Mouse (Mus musculus) embryonic facial prominence, embryonic 12.5 days (tissue): ENCODE results near the gene Ubtd2. TPM values are rescaled to one million over a fixed set of nuclear protein-coding genes. Genes with fewer than 3 reads are reported as not detected.

Source experiments
- ATAC-seq: fragments of 200-750 bp; cut with Nextera tagmentation; 2 replicates; pipeline ENCODE4 v1.8.0; 2017; ENCODE audit not compliant: insufficient number of reproducible peaks, insufficient read depth, low FRiP score, low TSS enrichment
- H3K27ac ChIP-seq: fragments of 300-500 bp; sonication (generic); 2 replicates; pipeline ENCODE4 v1.5.1; 2016; ENCODE audit warnings: mild to moderate bottlenecking
- H3K27me3 ChIP-seq: fragments of 300-500 bp; sonication (generic); 2 replicates; pipeline ENCODE4 v1.6.1; 2016; ENCODE audit warnings: mild to moderate bottlenecking, moderate library complexity
- H3K36me3 ChIP-seq: fragments of 300-500 bp; sonication (generic); 2 replicates; pipeline ENCODE4 v1.6.1; 2016; ENCODE audit warnings: mild to moderate bottlenecking
- H3K4me1 ChIP-seq: fragments of 300-500 bp; sonication (generic); 2 replicates; pipeline ENCODE4 v1.6.1; 2016
- H3K4me2 ChIP-seq: fragments of 300-500 bp; sonication (generic); replicated peaks from 2 replicates; pipeline ENCODE4 v1.6.1; 2016; ENCODE audit warnings: mild to moderate bottlenecking, moderate library complexity
- H3K4me3 ChIP-seq: fragments of 300-500 bp; sonication (generic); 2 replicates; pipeline ENCODE4 v1.5.1; 2016; ENCODE audit warnings: mild to moderate bottlenecking
- H3K9ac ChIP-seq: fragments of 300-500 bp; sonication (generic); 2 replicates; pipeline ENCODE4 v1.6.1; 2016; ENCODE audit warnings: mild to moderate bottlenecking, moderate library complexity
- H3K9me3 ChIP-seq: fragments of 300-500 bp; sonication (generic); 2 replicates; pipeline ENCODE4 v1.6.1; 2016; ENCODE audit warnings: mild to moderate bottlenecking, moderate library complexity
- WGBS: fragments of 180-500 bp; shearing (Covaris S2); methylation state at CpG from one replicate; pipeline ENCODE4 v1.1.7; 2016; 5-methylcytosine and 5-hydroxymethylcytosine counted together
- polyA plus RNA-seq: library from polyadenylated mRNA; unstranded; fragments of >200 nt; fragmentation: Nextera tagmentation; extraction: Ambion mirVana; gene quantifications from 2 replicates; pipeline ENCODE4 v1.2.1, GENCODE M21; 2016

Gene Ubtd2
- polyA plus RNA-seq, 1 experiment from 2014 or later = 96.7 TPM

DNA sequence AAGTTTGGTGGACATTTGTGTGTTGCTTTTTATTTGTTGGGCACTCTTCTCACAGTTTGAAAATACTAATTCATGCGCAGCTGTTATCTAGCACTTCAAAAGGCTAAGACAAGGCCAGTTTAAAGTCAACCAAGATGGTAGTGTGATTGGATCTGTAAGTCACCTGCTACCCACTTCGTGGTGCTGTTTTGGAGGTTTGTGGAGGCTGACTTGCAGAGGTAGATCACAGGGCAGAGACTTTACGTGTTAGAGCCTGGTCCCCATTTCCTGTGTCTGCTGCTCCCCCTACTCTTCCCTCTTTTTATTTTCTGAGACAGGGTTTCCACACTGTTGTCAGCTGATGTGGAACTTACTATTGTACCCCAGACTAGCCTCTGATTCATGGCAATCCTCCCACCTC lies 19.6 kb downstream of the Ubtd2 start:
- Histone ChIP-seq H3K27ac (no peak overlapping the region), H3K9ac (no peak overlapping the region), H3K4me1 (peaks cover 6% of the 10 kb centered on the region; the same call in 1 of the 2 replicates), H3K9me3 (no peaks in the 10 kb centered on the region), H3K36me3 (0 out of 2 replicates have a peak, but pooled peaks cover 3% of the 10 kb centered on the region), H3K4me2 (no peak overlapping the region), H3K4me3 (no peak overlapping the region), H3K27me3 (no peaks in the 10 kb centered on the region)
- 85% methylated on average over 3 of the region's 3 CpGs for WGBS
- no peak for ATAC-seq

DNA sequence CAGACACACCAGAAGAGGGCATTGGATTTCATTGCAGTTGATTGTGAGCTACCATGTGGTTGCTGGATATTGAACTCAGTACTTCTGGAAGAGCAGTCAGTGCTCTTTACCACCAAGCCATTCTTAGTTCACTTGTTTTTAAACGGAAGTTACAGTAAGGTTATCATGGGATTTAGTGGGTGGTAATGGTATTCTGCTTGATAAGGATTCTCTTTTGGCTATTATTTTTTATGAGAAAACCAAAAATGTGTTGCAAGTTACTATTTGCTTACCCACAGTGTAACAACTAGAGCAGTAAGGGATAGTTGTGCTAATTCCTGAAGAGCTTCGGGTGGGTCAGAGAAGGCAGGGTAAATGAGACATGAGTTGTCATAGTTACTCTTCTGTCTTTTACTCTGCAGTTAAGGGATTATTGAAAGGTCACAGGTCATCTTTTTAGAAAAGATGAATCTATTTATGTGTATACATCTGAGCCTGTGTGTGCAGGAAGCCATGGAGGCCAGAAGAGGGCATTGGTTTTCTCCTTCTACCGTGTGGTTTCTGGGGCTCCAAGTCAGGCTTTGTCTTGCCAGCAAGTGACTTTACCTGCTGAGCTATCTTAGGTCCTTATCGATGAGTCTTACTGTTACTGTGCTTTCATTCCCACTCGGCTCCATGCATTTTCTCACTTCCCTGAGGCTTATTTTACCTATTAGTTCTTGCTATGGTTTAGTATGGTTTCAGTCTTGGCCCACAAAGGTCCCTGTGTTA lies 20.5 kb downstream of the Ubtd2 start:
- Histone ChIP-seq H3K4me1 (peaks cover 6% of the 10 kb centered on the region; the same call in 1 of the 2 replicates), H3K36me3 (0 out of 2 replicates have a peak, but pooled peaks cover 3% of the 10 kb centered on the region), H3K27ac (no peak overlapping the region), H3K4me2 (no peak overlapping the region), H3K9ac (no peak overlapping the region), H3K4me3 (no peak overlapping the region), H3K9me3 (no peaks in the 10 kb centered on the region), H3K27me3 (no peaks in the 10 kb centered on the region)
- no peak for ATAC-seq
- 81% methylated on average over 5 of the region's 5 CpGs for WGBS

DNA sequence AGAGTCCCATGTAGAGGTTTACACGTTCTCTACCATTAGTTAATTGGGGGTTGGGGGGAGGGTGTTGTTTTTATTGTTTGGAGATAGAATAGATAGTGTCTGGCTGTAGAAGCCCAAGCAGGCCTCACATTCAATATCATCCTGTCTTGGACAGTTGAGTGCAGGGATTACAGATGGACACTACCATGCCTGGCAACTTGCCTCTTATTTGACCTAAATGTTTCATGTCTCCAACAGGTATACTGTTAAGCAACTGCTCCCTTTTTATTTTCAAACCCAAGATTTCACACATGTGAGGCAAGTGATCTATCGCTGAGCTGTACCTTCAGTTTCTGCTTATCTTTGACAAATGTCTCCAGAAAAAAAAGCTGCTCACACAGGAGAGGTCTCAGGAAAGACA lies 26.4 kb downstream of the Ubtd2 start:
- no peak overlapping the region for H3K27ac ChIP-seq
- H3K4me2 ChIP-seq = no peak overlapping the region
- WGBS = 84% methylated on average over 2 of the region's 2 CpGs
- H3K4me1 ChIP-seq = no peaks in the 10 kb centered on the region
- no peaks in the 10 kb centered on the region for H3K36me3 ChIP-seq
- H3K9ac ChIP-seq = no peak overlapping the region
- no peak for ATAC-seq
- no peak overlapping the region for H3K4me3 ChIP-seq
- H3K9me3 ChIP-seq = no peaks in the 10 kb centered on the region
- no peaks in the 10 kb centered on the region for H3K27me3 ChIP-seq

DNA sequence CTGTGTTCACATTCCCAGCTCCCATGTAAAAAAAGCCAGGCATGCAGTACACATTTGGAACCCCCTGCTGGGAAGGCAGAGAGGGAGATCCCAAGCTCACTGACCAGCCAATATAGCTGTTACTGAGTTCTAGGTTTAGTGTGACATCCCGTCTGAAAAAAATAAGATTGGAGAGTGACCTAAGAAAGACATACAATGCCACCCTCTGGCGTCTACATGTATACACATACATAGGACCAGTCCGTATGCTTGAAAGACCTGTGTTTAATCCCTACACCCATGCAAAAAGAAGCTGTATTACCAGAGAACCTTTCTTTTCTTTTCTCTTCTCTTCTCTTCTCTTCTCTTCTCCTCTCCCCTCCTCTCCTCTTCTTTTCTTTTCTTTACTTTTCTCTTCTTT lies 30.1 kb downstream of the Ubtd2 start:
- Histone ChIP-seq H3K4me3 (no peak overlapping the region), H3K27ac (no peak overlapping the region), H3K27me3 (no peaks in the 10 kb centered on the region), H3K4me2 (no peak overlapping the region), H3K9ac (no peak overlapping the region), H3K4me1 (peaks cover 20% of the 10 kb centered on the region), H3K36me3 (no peaks in the 10 kb centered on the region), H3K9me3 (no peaks in the 10 kb centered on the region)
- no peak for ATAC-seq
- WGBS = 80% methylated on average over 3 of the region's 3 CpGs

DNA sequence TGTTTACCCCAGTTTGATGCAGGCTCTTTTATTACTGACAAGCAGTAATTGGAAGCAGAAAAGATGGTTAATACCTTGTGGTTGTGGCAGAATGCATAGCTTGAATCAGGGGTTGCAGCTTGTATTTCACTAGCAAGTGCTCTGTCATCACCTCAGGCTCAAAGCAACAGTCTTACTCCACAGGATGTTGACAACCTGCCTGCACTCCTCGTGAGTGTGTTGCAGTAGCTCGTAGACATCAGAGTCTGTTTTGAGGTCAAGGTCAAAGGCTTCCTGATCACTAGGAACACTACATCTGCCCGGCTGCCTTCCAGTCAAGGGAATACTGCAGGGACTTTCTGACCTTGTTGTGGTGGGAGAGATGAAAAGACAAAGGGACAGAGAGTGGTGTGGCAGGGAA lies 31.5 kb downstream of the Ubtd2 start:
- Histone ChIP-seq H3K27ac (no peak overlapping the region), H3K4me2 (no peak overlapping the region), H3K4me1 (peaks cover 20% of the 10 kb centered on the region), H3K9me3 (no peaks in the 10 kb centered on the region), H3K27me3 (no peaks in the 10 kb centered on the region), H3K9ac (no peak overlapping the region), H3K36me3 (no peaks in the 10 kb centered on the region), H3K4me3 (no peak overlapping the region)
- no peak for ATAC-seq
- WGBS = 40% methylated on average over 3 of the region's 3 CpGs

DNA sequence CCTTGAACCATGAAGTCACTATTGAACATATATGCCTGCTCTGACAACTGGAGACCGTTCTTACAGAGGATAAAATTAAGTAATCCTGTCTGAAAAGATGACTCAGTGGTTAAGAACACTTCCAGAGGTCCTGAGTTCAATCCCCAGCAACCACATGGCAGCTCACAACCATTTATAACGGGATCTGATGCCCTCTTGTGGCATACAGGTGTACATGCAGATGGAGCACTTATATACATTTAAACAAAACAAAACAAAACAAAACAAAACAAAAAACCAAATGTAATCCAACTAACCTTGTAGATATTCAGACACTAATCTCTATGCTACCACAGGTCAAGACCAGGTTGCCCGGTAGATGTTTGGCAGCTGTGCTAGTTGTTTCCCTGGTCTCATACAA lies 32.3 kb downstream of the Ubtd2 start:
- Histone ChIP-seq H3K27me3 (no peaks in the 10 kb centered on the region), H3K4me3 (no peak overlapping the region), H3K9ac (no peak overlapping the region), H3K36me3 (no peaks in the 10 kb centered on the region), H3K4me1 (peaks cover 20% of the 10 kb centered on the region), H3K27ac (no peak overlapping the region), H3K4me2 (no peak overlapping the region), H3K9me3 (no peaks in the 10 kb centered on the region)
- WGBS = 91% methylated on average over 3 of the region's 3 CpGs
- no peak for ATAC-seq

DNA sequence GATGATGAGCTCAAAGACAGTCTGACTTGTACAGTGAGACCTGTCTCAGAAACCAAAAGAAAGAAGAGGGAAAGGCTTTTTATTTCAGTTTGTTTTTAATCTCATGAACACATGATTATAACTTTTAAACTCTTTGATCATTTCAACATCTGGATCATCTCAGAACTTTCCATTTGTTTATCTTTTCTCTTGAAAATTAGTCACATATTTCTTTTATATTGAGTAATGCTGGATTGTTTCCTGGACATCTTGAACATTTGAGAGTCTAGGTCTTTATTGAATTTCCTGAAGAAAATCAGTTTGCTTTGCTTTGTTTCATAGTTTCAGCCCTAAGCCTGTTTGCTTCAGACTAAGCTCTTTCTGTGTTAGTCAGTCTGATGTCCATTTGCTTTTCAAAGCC lies 33.2 kb downstream of the Ubtd2 start:
- Histone ChIP-seq H3K36me3 (no peaks in the 10 kb centered on the region), H3K4me2 (no peak overlapping the region), H3K4me3 (no peak overlapping the region), H3K4me1 (peaks cover 20% of the 10 kb centered on the region), H3K27me3 (no peaks in the 10 kb centered on the region), H3K27ac (peak overlapping the region; percentile 1; the same call in 1 of the 2 replicates), H3K9ac (no peak overlapping the region), H3K9me3 (no peaks in the 10 kb centered on the region)
- ATAC-seq = no peak

DNA sequence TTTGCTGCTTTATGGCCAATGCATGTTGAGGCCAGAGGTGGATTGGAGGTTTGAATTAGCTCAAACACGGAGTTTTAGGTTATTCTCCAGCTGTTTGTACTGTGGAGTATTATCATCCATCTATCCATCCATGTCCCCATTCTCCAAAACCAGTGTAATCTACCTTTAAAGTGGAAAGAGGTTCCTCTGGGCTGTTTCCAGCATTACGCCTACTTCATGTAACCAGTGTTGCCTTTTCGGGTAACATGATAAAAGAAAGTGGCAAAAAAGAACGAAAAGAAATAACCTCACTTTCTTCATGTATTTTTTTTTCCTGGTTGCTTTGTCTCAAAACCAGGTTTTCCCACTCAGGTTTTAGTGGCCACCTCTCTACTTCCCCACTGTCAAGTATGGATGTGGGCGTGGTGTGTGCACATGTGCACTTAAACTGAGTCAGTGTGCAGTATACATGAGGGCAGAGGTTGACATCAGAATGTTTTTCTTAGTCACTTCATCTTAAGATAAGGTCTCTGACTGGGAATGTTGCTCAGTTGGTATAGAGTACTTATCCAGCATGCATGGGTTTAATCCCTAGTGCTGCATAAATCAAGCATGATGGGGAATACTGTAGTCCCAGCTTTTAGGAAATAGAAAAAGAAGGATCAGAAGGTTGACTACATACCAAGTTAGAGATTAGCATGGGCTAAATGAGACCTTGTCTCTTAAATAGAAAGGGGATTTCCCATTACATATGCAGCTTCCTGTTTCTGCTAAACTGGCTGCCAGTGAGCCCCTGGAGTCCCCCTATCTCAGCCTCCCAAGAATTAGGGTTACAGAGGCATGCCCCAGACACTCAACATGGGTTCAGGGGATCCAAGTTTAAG lies 33.9 kb downstream of the Ubtd2 start:
- Histone ChIP-seq H3K9ac (no peak overlapping the region), H3K4me2 (no peak overlapping the region), H3K27me3 (no peaks in the 10 kb centered on the region), H3K9me3 (no peaks in the 10 kb centered on the region), H3K4me3 (no peak overlapping the region), H3K36me3 (no peaks in the 10 kb centered on the region), H3K4me1 (peaks cover 20% of the 10 kb centered on the region), H3K27ac (peak overlapping the region; percentile 1)
- WGBS = 75% methylated on average over 5 of the region's 5 CpGs
- no peak for ATAC-seq

DNA sequence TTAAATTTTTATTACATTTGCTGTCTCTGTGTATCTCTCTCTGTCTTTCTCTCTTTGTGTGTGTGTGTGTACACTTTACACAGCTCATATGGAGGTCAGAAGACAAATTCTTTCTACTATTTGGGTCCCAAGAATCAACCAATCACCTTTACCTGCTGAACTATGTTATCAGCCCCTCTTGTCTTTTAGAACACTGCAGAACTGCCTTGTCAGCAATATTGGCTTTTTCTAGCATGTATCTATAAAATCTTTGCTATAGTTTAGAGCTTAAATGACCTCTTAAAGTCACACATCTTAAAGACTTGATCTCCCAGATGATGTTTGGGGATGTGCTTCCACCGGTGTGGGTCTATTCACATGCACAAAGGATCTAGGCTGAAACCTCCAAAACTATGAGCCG lies 35.9 kb downstream of the Ubtd2 start:
- Histone ChIP-seq H3K9ac (no peak overlapping the region), H3K27me3 (no peaks in the 10 kb centered on the region), H3K4me1 (peaks cover 20% of the 10 kb centered on the region), H3K4me2 (no peak overlapping the region), H3K36me3 (no peaks in the 10 kb centered on the region), H3K4me3 (no peak overlapping the region), H3K27ac (no peak overlapping the region), H3K9me3 (no peaks in the 10 kb centered on the region)
- no peak for ATAC-seq
- WGBS = 94% methylated on average over 2 of the region's 2 CpGs

DNA sequence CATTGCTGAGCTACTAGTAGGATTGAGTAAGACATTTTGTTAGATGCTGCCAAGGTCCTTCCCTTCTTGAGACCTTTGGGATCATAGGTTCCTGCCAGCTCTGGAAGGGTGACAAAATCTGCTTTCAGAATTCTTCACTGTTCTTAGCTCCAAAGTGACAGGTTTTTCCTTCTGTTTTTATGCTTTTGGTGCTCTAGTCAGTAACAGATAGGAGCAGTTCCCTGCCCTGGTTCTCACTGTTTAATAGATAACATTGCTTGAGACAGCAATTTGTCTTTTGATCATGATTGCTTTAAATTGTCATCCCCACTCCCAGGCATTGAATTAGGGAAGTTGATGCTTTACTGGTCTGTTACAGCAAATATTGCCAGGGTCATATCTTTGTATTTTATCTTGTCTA lies 38.1 kb downstream of the Ubtd2 start:
- H3K36me3 ChIP-seq = no peaks in the 10 kb centered on the region
- no peaks in the 10 kb centered on the region for H3K27me3 ChIP-seq
- no peak overlapping the region for H3K4me3 ChIP-seq
- no peaks in the 10 kb centered on the region for H3K9me3 ChIP-seq
- peaks cover 15% of the 10 kb centered on the region for H3K4me1 ChIP-seq
- no peak for ATAC-seq
- H3K27ac ChIP-seq = no peak overlapping the region
- H3K9ac ChIP-seq = no peak overlapping the region
- no peak overlapping the region for H3K4me2 ChIP-seq

DNA sequence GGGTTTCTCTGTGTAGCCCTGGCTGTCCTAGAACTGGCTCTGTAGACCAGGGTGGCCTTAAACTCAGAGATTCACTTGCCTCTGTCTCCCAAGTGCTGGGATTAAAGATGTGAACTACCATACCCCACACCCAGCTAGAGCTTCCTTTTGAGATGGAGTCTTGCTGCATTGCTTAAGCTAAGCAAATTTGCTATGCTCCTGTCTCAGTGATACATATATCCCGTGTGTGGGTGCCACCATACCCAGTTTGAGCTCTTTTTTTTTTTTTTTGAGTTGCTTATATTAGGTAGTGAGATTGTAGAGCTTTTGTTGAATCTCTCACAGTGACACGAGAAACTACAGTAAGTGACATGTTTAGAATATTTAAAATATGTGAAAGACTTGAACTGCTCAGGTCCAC lies 40.1 kb downstream of the Ubtd2 start:
- Histone ChIP-seq H3K4me2 (no peak overlapping the region), H3K4me1 (no peaks in the 10 kb centered on the region), H3K36me3 (peaks cover 9% of the 10 kb centered on the region), H3K9me3 (no peaks in the 10 kb centered on the region), H3K27me3 (no peaks in the 10 kb centered on the region), H3K4me3 (no peak overlapping the region), H3K9ac (no peak overlapping the region), H3K27ac (no peak overlapping the region)
- ATAC-seq = no peak
- 82% methylated on average over 2 of the region's 2 CpGs for WGBS
